Comparison of ENCODE assay signal across 25 mouse cellular contexts in the genomic region with DNA sequence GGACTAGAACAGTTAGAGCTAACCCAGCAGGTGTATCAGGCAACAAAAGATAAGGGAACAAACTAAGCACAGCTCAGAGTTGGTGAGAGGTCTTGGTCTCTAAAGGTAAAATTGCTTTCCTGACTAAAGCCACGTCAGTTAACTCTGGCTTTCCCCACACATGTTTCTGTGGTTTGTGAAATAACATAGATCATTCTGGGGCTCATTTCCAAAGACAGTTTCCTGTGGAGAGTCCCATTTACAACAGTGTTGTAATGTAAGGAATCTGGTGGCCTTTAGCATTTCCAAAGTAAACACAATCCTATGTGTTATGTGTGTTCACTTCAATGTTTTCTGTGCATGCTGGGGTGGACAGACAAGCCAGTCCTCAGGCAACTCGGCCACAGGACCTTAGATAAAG. TPM values are rescaled to one million over a fixed set of nuclear protein-coding genes. Genes with fewer than 3 reads are reported as not detected.
DNase-seq lines count a peak whose midpoint lies in the region; ATAC-seq and TF ChIP-seq lines count a peak whose summit lies in the region.
"Had no signal": no experiment of that assay in that cellular context is flagged by ENCODE, and none has a peak within 500 bp of the region (broad histone marks: within the 10 kb centered on the region; RNA-seq: fewer than 3 reads in every experiment).

No protein-coding gene starts in this region.

- TF ChIP-seq RAD21 in MEL (IDR thresholded peaks at IDR 0.05; ENCODE audit: low read depth, low read length): no peak

- no peak overlapping the region for H3K4me3 ChIP-seq in kidney, postnatal 0 days (replicated peaks; ENCODE audit: low read depth, low read length)
- H3K4me3 ChIP-seq in MEL (ENCODE audit: control insufficient read depth in 1 of 2, insufficient read depth in 1 of 2, low read depth in 2 of 2, low read length in 2 of 2): no peak overlapping the region
- H3K4me3 ChIP-seq in midbrain, embryonic 14.5 days (replicated peaks; ENCODE audit: low read depth, low read length): no peak overlapping the region
- H3K4me3 ChIP-seq: hindbrain, embryonic 10.5 days; hindbrain, embryonic 13.5 days had no signal

- no peaks in the 10 kb centered on the region for H3K27me3 ChIP-seq in kidney, postnatal 0 days (ENCODE audit: insufficient read depth, low read length)
- H3K27me3 ChIP-seq in MEL (ENCODE audit: control insufficient read depth in 1 of 2, insufficient read depth in 2 of 2, low read length in 2 of 2): no peaks in the 10 kb centered on the region
- no peaks in the 10 kb centered on the region for H3K27me3 ChIP-seq in midbrain, embryonic 14.5 days (ENCODE audit: control insufficient read depth, insufficient read depth, low read length)
- H3K27me3 ChIP-seq: hindbrain, embryonic 13.5 days had no signal

- no peak for TF ChIP-seq EP300 in MEL (IDR thresholded peaks at IDR 0.05; ENCODE audit: low read depth in 1 of 2, low read length in 2 of 2)

- peak; percentile 36 for DNase-seq in kidney, postnatal 0 days (ENCODE audit: low spot score)
- no peak for DNase-seq in kidney, postnatal 14 days
- DNase-seq in MEL (ENCODE audit: low read depth, low spot score): peak; percentile 23
- DNase-seq in midbrain, embryonic 14.5 days: no peak
- DNase-seq in frontal cortex, postnatal 25 days (ENCODE audit: low spot score in 2 of 2): no peak
- DNase-seq: adrenal gland, adult 8-10 months; adrenal gland, postnatal 25 days; cerebellum, adult 18-20 months; cerebellum, adult 9-10 months; cerebellum, postnatal 14 days; forebrain, postnatal 0 days; gastrocnemius, postnatal 25 days; heart, postnatal 36 days had no signal

- ATAC-seq in kidney, postnatal 0 days (replicated peaks; ENCODE audit: low FRiP score, low read depth): no peak
- ATAC-seq in granulocyte monocyte progenitor cell, adult 5-6 weeks (replicated peaks; ENCODE audit: poor library complexity, severe bottlenecking): peak; percentile 13; the same call in 1 of the 2 replicates
- ATAC-seq in megakaryocyte progenitor cell, adult 5-6 weeks (replicated peaks; ENCODE audit: poor library complexity): peak; percentile 5; the same call in 1 of the 2 replicates
- no peak for ATAC-seq in CD4-positive, CD25-positive, alpha-beta regulatory T cell, adult 4 months
- no peak for ATAC-seq in midbrain, embryonic 14.5 days (ENCODE audit: low FRiP score, low TSS enrichment)
- ATAC-seq: activated CD4-positive, CD25-positive, alpha-beta regulatory T cell, adult 4 months; forebrain, embryonic 14.5 days; hindbrain, embryonic 16.5 days; inflammation-experienced regulatory T-cells, adult 6 months; intestine, embryonic 16.5 days had no signal

- no peak overlapping the region for H3K4me2 ChIP-seq in kidney, postnatal 0 days (ENCODE audit: low read length)
- H3K4me2 ChIP-seq in midbrain, embryonic 14.5 days (ENCODE audit: low read length): no peak overlapping the region
- H3K4me2 ChIP-seq: heart, embryonic 11.5 days; hindbrain, embryonic 13.5 days had no signal

- 43% methylated on average over 2 of the region's 2 CpGs for WGBS in kidney, postnatal 0 days
- 75% methylated on average over 2 of the region's 2 CpGs for WGBS in midbrain, embryonic 14.5 days

- H3K9me3 ChIP-seq in kidney, postnatal 0 days (replicated peaks; ENCODE audit: low read length): no peaks in the 10 kb centered on the region
- H3K9me3 ChIP-seq in MEL (replicated peaks; ENCODE audit: insufficient read depth, low read length): no peaks in the 10 kb centered on the region
- H3K9me3 ChIP-seq in midbrain, embryonic 14.5 days (ENCODE audit: control insufficient read depth, low read length): no peaks in the 10 kb centered on the region
- H3K9me3 ChIP-seq: hindbrain, embryonic 10.5 days; hindbrain, embryonic 13.5 days had no signal

- peaks cover 5% of the 10 kb centered on the region; the same call in 1 of the 2 replicates for H3K4me1 ChIP-seq in kidney, postnatal 0 days (replicated peaks; ENCODE audit: insufficient read depth, low read length)
- peaks cover 13 to 36% of the 10 kb centered on the region in 2 experiments for H3K4me1 ChIP-seq in MEL (ENCODE audit: control insufficient read depth in 1 of 2, insufficient read depth in 2 of 2, low read length in 2 of 2)
- no peaks in the 10 kb centered on the region for H3K4me1 ChIP-seq in midbrain, embryonic 14.5 days (ENCODE audit: control insufficient read depth, insufficient read depth, low read length)

- H3K36me3 ChIP-seq in kidney, postnatal 0 days (ENCODE audit: insufficient read depth, low read length): no peaks in the 10 kb centered on the region
- peaks cover 0 to 30% of the 10 kb centered on the region in 2 experiments; a peak in 2 of 4 replicates for H3K36me3 ChIP-seq in MEL (ENCODE audit: control insufficient read depth in 1 of 2, insufficient read depth in 2 of 2, low read length in 2 of 2)
- no peaks in the 10 kb centered on the region for H3K36me3 ChIP-seq in midbrain, embryonic 14.5 days (ENCODE audit: control insufficient read depth, insufficient read depth, low read length)
- H3K36me3 ChIP-seq: hindbrain, embryonic 10.5 days; hindbrain, embryonic 13.5 days had no signal

- H3K27ac ChIP-seq in kidney, postnatal 0 days: no peak overlapping the region
- H3K27ac ChIP-seq in MEL (ENCODE audit: control insufficient read depth, low read depth, low read length): no peak overlapping the region
- no peak overlapping the region for H3K27ac ChIP-seq in midbrain, embryonic 14.5 days (replicated peaks; ENCODE audit: low read depth, low read length)
- H3K27ac ChIP-seq: hindbrain, embryonic 10.5 days; hindbrain, embryonic 13.5 days had no signal

- no peak for TF ChIP-seq CTCF in kidney, postnatal 0 days (IDR thresholded peaks at IDR 0.05; ENCODE audit: low read depth)
- no peak for TF ChIP-seq CTCF in MEL (IDR thresholded peaks at IDR 0.05 in 2 of 3, conservative IDR thresholded peaks at IDR 0.05 in 1 of 3; ENCODE audit: control insufficient read depth in 1 of 3, insufficient read depth in 1 of 3, low read depth in 2 of 3, low read length in 3 of 3, poor library complexity in 1 of 3, severe bottlenecking in 1 of 3)

- TF ChIP-seq POLR2A in MEL (IDR thresholded peaks at IDR 0.05; ENCODE audit: control insufficient read depth in 1 of 2, insufficient read depth in 1 of 2, low read depth in 1 of 2, low read length in 2 of 2, poor library complexity in 1 of 2): no peak

- no peaks in the 10 kb centered on the region for H3K79me2 ChIP-seq in MEL (ENCODE audit: control insufficient read depth, insufficient read depth, low read length, poor library complexity)

- H3K9ac ChIP-seq in kidney, postnatal 0 days (ENCODE audit: low read depth, low read length): no peak overlapping the region
- H3K9ac ChIP-seq in MEL (ENCODE audit: control insufficient read depth, low read depth, low read length, poor library complexity, severe bottlenecking): no peak overlapping the region
- no peak overlapping the region for H3K9ac ChIP-seq in midbrain, embryonic 14.5 days (replicated peaks; ENCODE audit: low read length)
- H3K9ac ChIP-seq: forebrain, postnatal 0 days; hindbrain, embryonic 13.5 days had no signal

TF ChIP-seq in MEL, 35 proteins besides CTCF, POLR2A, EP300 and RAD21:
- TF ChIP-seq ZC3H11A (IDR thresholded peaks at IDR 0.05; ENCODE audit: low read depth, low read length): no peak
- TF ChIP-seq JUND (IDR thresholded peaks at IDR 0.05; ENCODE audit: low read depth, low read length): no peak
- no peak for TF ChIP-seq MAX (IDR thresholded peaks at IDR 0.05; ENCODE audit: low read length)
- TF ChIP-seq MYB (IDR thresholded peaks at IDR 0.05; ENCODE audit: low read depth, low read length): no peak
- no peak for TF ChIP-seq NELFE (IDR thresholded peaks at IDR 0.05; ENCODE audit: low read depth, low read length)
- TF ChIP-seq UBTF (IDR thresholded peaks at IDR 0.05; ENCODE audit: borderline replicate concordance, insufficient read depth, low read depth, low read length): no peak
- TF ChIP-seq GATA1 (IDR thresholded peaks at IDR 0.05; ENCODE audit: low read depth, low read length): peak; percentile 35; the same call in 1 of the 2 replicates

RNA-seq across cellular contexts. Expression of a gene that starts 35.3 kb away (rescaled TPM):
- 7.5 and 7.8 TPM in 2 replicates for polyA plus RNA-seq in kidney, postnatal 0 days (2015; fragmentation: Nextera tagmentation; extraction: Ambion mirVana)
- 0.07 and 0.08 TPM in 2 replicates for total RNA-seq in MEL (2012; rRNA removed)
- polyA plus RNA-seq in MEL (2012; ENCODE audit: insufficient read depth in 1 of 2, insufficient read length in 2 of 2, low read depth in 1 of 2, low replicate concordance in 2 of 2, missing spikeins in 1 of 2): under 1 TPM in 1 of 2 experiments, not detected in 1; 0.04 TPM
- total RNA-seq in granulocyte monocyte progenitor cell, adult 5-6 weeks (2014; fragmentation: Nextera tagmentation): 13.4 and 14.5 TPM in 2 replicates
- 8.7 and 10.8 TPM in 2 replicates for total RNA-seq in granulocyte monocyte progenitor cell, adult 5-6 weeks (2017)
- total RNA-seq in megakaryocyte progenitor cell, adult 5-6 weeks (2015): 9.3 and 12.0 TPM in 2 replicates
- 10.4 and 10.6 TPM in 2 replicates for total RNA-seq in megakaryocyte progenitor cell, adult 5-6 weeks (2017)
- polyA plus RNA-seq in CD4-positive, CD25-positive, alpha-beta regulatory T cell, adult 4 months (2017; shearing (Covaris generic)): 1 to 10 TPM; 1.4 to 2.0 TPM
- 0.74 TPM in 2 replicates for polyA plus RNA-seq in midbrain, embryonic 14.5 days (2014; fragmentation: Nextera tagmentation; extraction: Ambion mirVana)
- polyA plus RNA-seq: C2C12 had no signal

Comparison
In these comparisons a context has a peak if more than half of its experiments do, and no peak if none do; other contexts are left out.
1. DNase-seq: peak in kidney, postnatal 0 days (single experiment) and MEL (single experiment); none in kidney, postnatal 14 days (single experiment), midbrain, embryonic 14.5 days (single experiment) and frontal cortex, postnatal 25 days (0 of 2).
2. ATAC-seq: peak in granulocyte monocyte progenitor cell, adult 5-6 weeks (single experiment) and megakaryocyte progenitor cell, adult 5-6 weeks (single experiment); none in kidney, postnatal 0 days (single experiment), CD4-positive, CD25-positive, alpha-beta regulatory T cell, adult 4 months (single experiment) and midbrain, embryonic 14.5 days (single experiment).